Mouse (Mus musculus) testis, adult 2 months (tissue): ENCODE data around the gene Krba1.

Experiments used
- CTCF ChIP-seq: fragments of 200-500 bp; IDR thresholded peaks from 2 replicates; pipeline ENCODE4 v1.5.1; 2012; ENCODE audit warnings: low read depth, mild to moderate bottlenecking, inconsistent platforms, low read length, moderate library complexity; ENCODE audit not compliant: control insufficient read depth, insufficient read depth, insufficient replicate concordance
- POLR2A ChIP-seq: fragments of 200-500 bp; IDR thresholded peaks from 2 replicates; pipeline ENCODE4 v1.6.1; 2012; ENCODE audit warnings: low read depth, mild to moderate bottlenecking, inconsistent platforms, low read length, moderate library complexity; ENCODE audit not compliant: control insufficient read depth

GRCm38 (mm10) chr6:48448527-48448926, 53.1 kb downstream of the Krba1 start:
- TF ChIP-seq POLR2A (no peak), CTCF (no peak)
